Mouse (Mus musculus): Measurements from ENCODE around the gene Olfr1410. TPM values are rescaled to one million over a fixed set of nuclear protein-coding genes. Genes with fewer than 3 reads are reported as not detected.

Gene Olfr1410
- polyA plus RNA-seq (2014; fragmentation: Nextera tagmentation; extraction: Ambion mirVana): not detected in 2 replicates

DNA sequence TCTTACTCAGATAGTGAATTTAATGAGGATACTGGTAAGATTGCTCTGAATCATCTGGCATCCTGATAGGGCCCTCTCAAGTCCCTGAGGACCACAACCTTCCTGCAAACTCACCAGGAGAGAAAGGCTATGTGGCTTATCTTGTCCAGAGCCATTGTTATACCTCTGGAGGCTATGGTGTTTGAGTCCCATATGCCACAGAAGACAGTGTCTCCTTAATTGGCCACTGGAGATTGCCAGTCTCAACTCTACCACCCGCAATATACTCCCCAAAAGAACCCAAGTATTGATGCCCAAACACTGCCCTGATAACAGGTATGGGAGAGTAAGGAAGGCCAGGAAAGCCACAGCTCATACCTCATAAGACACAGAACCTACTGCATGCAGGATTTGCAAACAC, at the start of gene Olfr1410:
TSS of gene Olfr1410 (plus strand) at position 301 of the 400 bp plus-strand sequence.
- no peaks in the 10 kb centered on the region for H3K27me3 ChIP-seq (ENCODE audit: control insufficient read depth, insufficient read depth, low read length)
- no peak within 1 kb of the TSS for H3K4me3 ChIP-seq (replicated peaks; ENCODE audit: low read length)
- no peak within 1 kb of the TSS for H3K4me2 ChIP-seq (replicated peaks)
- DNase-seq (ENCODE audit: low spot score) (no peak), ATAC-seq (ENCODE audit: low FRiP score) (no peak)
- WGBS: 91% methylated on average over 1 of the region's 1 CpGs
- no peaks in the 10 kb centered on the region for H3K9me3 ChIP-seq (ENCODE audit: control insufficient read depth, low read length)
- H3K4me1 ChIP-seq (replicated peaks; ENCODE audit: control insufficient read depth, insufficient read depth, low read length): no peaks in the 10 kb centered on the region
- H3K27ac ChIP-seq: no peak within 1 kb of the TSS
- no peak within 1 kb of the TSS for H3K9ac ChIP-seq
- H3K36me3 ChIP-seq (replicated peaks; ENCODE audit: control insufficient read depth, insufficient read depth): no peaks in the 10 kb centered on the region

DNA sequence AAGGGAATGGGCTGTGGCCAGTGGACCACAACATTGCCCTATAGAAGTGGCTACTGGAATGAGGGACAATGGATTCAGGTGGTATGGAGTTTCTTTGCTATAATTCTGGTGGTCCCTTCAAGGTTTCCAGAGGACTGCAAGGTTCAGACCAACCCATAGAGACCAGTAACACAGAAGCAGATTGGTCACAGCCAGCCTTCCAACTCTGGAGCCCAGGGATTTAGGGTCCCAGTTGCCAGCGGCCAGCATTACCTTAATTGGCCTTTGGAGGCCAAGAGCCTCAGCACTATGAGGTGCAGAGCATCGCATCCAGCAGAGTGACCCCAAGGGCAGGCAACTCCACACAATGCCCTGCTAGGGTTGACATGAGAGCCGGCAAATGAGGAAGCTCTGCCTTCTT, 34.6 kb upstream of the Olfr1410 start, which contains the start of gene Olfr1413:
TSS of gene Olfr1413 (plus strand) at position 301 of the 400 bp plus-strand sequence.
- no peaks in the 10 kb centered on the region for H3K27me3 ChIP-seq (ENCODE audit: control insufficient read depth, insufficient read depth, low read length)

DNA sequence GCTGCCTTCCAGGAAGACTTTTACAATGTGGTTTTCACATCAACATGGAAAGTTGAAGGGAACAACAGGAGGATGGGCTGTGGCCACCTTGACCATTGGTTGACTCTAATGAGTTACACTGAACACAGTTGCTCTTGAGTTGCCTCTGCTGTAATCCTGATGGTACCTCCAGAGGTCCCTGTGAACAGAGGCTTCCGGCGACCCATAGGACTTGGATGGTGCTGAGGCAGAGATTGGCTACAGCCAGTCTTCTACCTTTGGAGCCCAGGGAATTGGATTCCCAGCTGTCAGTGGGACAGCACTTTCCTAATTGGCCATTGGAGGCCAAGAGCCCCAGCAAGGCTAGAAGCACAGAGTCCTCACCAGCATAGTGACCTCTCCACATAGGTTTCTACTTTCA, 20.1 kb upstream of the Olfr1410 start, which contains the start of gene Olfr1412:
TSS of gene Olfr1412 (plus strand) at position 301 of the 400 bp plus-strand sequence.
- Histone ChIP-seq H3K36me3 (replicated peaks; ENCODE audit: control insufficient read depth, insufficient read depth) (no peaks in the 10 kb centered on the region), H3K27me3 (ENCODE audit: control insufficient read depth, insufficient read depth, low read length) (no peaks in the 10 kb centered on the region), H3K4me1 (replicated peaks; ENCODE audit: control insufficient read depth, insufficient read depth, low read length) (no peaks in the 10 kb centered on the region), H3K4me3 (replicated peaks; ENCODE audit: low read length) (no peak within 1 kb of the TSS), H3K9me3 (ENCODE audit: control insufficient read depth, low read length) (0 out of 2 replicates have a peak, but pooled peaks cover 5% of the 10 kb centered on the region), H3K9ac (no peak within 1 kb of the TSS), H3K4me2 (replicated peaks) (no peak within 1 kb of the TSS), H3K27ac (no peak within 1 kb of the TSS)
- 88% methylated on average over 2 of the region's 2 CpGs for WGBS
- no peak for DNase-seq (ENCODE audit: low spot score)
- ATAC-seq (ENCODE audit: low FRiP score): no peak

More for the DNA sequence above, 34.6 kb upstream of the Olfr1410 start, which contains the start of gene Olfr1413:
- DNase-seq (ENCODE audit: low spot score): no peak
- H3K9me3 ChIP-seq (ENCODE audit: control insufficient read depth, low read length): no peaks in the 10 kb centered on the region
- no peak within 1 kb of the TSS for H3K9ac ChIP-seq
- H3K4me2 ChIP-seq (replicated peaks): no peak within 1 kb of the TSS
- WGBS: 95% methylated on average over 3 of the region's 3 CpGs
- no peak within 1 kb of the TSS for H3K4me3 ChIP-seq (replicated peaks; ENCODE audit: low read length)
- no peaks in the 10 kb centered on the region for H3K4me1 ChIP-seq (replicated peaks; ENCODE audit: control insufficient read depth, insufficient read depth, low read length)
- ATAC-seq (ENCODE audit: low FRiP score): no peak
- no peaks in the 10 kb centered on the region for H3K36me3 ChIP-seq (replicated peaks; ENCODE audit: control insufficient read depth, insufficient read depth)
- no peak within 1 kb of the TSS for H3K27ac ChIP-seq

DNA sequence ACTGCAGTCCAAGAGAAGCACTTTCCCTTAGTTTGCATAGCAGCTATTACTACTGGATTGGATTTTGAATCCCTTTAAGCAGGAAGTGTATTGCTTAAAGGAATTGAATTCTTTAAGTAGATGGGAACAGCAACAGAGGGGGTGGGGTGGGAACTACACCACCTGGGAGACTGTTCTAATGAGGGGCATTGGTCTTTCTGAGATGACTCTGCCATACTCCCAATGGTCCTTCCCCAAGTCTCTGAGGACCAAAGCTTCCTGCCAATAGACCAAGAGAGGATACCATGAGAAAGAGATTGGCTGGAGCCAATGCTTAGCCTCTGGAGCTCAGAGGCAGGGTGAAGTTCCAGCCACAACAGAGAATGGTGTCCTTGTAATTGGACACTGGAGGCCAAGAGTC, 11.5 kb upstream of the Olfr1410 start, which contains the start of gene Olfr1411:
TSS of gene Olfr1411 (plus strand) at position 301 of the 400 bp plus-strand sequence.
- H3K4me1 ChIP-seq (replicated peaks; ENCODE audit: control insufficient read depth, insufficient read depth, low read length): no peaks in the 10 kb centered on the region
- no peak within 1 kb of the TSS for H3K9ac ChIP-seq
- H3K27ac ChIP-seq: no peak within 1 kb of the TSS
- H3K4me2 ChIP-seq (replicated peaks): no peak within 1 kb of the TSS
- no peaks in the 10 kb centered on the region for H3K9me3 ChIP-seq (ENCODE audit: control insufficient read depth, low read length)
- no peak for ATAC-seq (ENCODE audit: low FRiP score)
- no peaks in the 10 kb centered on the region for H3K27me3 ChIP-seq (ENCODE audit: control insufficient read depth, insufficient read depth, low read length)
- H3K4me3 ChIP-seq (replicated peaks; ENCODE audit: low read length): no peak within 1 kb of the TSS
- DNase-seq (ENCODE audit: low spot score): no peak
- H3K36me3 ChIP-seq (replicated peaks; ENCODE audit: control insufficient read depth, insufficient read depth): no peaks in the 10 kb centered on the region

DNA sequence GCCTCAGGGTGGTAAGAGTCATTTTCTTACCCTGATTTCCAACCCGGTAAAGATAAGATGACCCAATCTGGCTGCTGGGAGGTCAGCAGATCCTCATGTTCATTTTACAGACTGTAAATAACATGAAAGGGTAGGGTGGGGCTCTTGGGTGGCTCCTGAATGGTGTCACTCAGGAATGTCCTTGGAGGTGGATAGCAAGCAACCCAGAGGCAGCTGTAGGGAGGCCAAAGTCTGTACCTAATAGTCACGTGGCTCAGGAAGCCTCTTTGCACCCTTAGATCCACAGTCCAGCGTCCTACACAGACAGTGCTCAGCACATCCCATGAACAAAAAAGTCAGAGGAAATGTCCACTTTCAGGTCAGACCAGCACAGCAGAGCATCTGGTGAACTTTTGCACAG, 9.6 kb upstream of the Olfr1410 start:
- H3K27ac ChIP-seq: no peak overlapping the region
- 88% methylated on average over 3 of the region's 3 CpGs for WGBS

GRCm38 (mm10) chr1:92607711-92608110, 2.1 kb downstream of the Olfr1410 start:
- Histone ChIP-seq H3K27ac (no peak overlapping the region), H3K4me3 (replicated peaks; ENCODE audit: low read length) (no peak overlapping the region), H3K27me3 (ENCODE audit: control insufficient read depth, insufficient read depth, low read length) (0 out of 2 replicates have a peak, but pooled peaks cover 4% of the 10 kb centered on the region), H3K9ac (no peak overlapping the region), H3K36me3 (replicated peaks; ENCODE audit: control insufficient read depth, insufficient read depth) (no peaks in the 10 kb centered on the region), H3K4me2 (replicated peaks) (no peak overlapping the region), H3K4me1 (replicated peaks; ENCODE audit: control insufficient read depth, insufficient read depth, low read length) (no peaks in the 10 kb centered on the region), H3K9me3 (ENCODE audit: control insufficient read depth, low read length) (no peaks in the 10 kb centered on the region)
- WGBS: 80% methylated on average over 4 of the region's 4 CpGs
- no peak for ATAC-seq (ENCODE audit: low FRiP score)
- DNase-seq (ENCODE audit: low spot score): no peak

More for the DNA sequence above, 9.6 kb upstream of the Olfr1410 start:
- Histone ChIP-seq H3K4me1 (replicated peaks; ENCODE audit: control insufficient read depth, insufficient read depth, low read length) (no peaks in the 10 kb centered on the region), H3K4me2 (replicated peaks) (no peak overlapping the region), H3K4me3 (replicated peaks; ENCODE audit: low read length) (no peak overlapping the region), H3K36me3 (replicated peaks; ENCODE audit: control insufficient read depth, insufficient read depth) (no peaks in the 10 kb centered on the region), H3K9me3 (ENCODE audit: control insufficient read depth, low read length) (no peaks in the 10 kb centered on the region), H3K27me3 (ENCODE audit: control insufficient read depth, insufficient read depth, low read length) (no peaks in the 10 kb centered on the region), H3K9ac (no peak overlapping the region)
- DNase-seq (ENCODE audit: low spot score) (no peak), ATAC-seq (ENCODE audit: low FRiP score) (no peak)

GRCm38 (mm10) chr1:92611008-92611407, 5.4 kb downstream of the Olfr1410 start:
- DNase-seq (ENCODE audit: low spot score) (peak; percentile 87), ATAC-seq (ENCODE audit: low FRiP score) (no peak)
- Histone ChIP-seq H3K4me3 (replicated peaks; ENCODE audit: low read length) (no peak overlapping the region), H3K27ac (no peak overlapping the region), H3K4me2 (replicated peaks) (no peak overlapping the region), H3K36me3 (replicated peaks; ENCODE audit: control insufficient read depth, insufficient read depth) (no peaks in the 10 kb centered on the region), H3K9me3 (ENCODE audit: control insufficient read depth, low read length) (no peaks in the 10 kb centered on the region), H3K27me3 (ENCODE audit: control insufficient read depth, insufficient read depth, low read length) (0 out of 2 replicates have a peak, but pooled peaks cover 4% of the 10 kb centered on the region), H3K9ac (no peak overlapping the region), H3K4me1 (replicated peaks; ENCODE audit: control insufficient read depth, insufficient read depth, low read length) (no peaks in the 10 kb centered on the region)
- WGBS: 8% methylated on average over 5 of the region's 5 CpGs

GRCm38 (mm10) chr1:92613175-92613574, 7.6 kb downstream of the Olfr1410 start:
- H3K36me3 ChIP-seq (replicated peaks; ENCODE audit: control insufficient read depth, insufficient read depth): no peaks in the 10 kb centered on the region
- no peak overlapping the region for H3K4me3 ChIP-seq (replicated peaks; ENCODE audit: low read length)
- H3K27ac ChIP-seq: no peak overlapping the region
- no peaks in the 10 kb centered on the region for H3K9me3 ChIP-seq (ENCODE audit: control insufficient read depth, low read length)
- ATAC-seq (ENCODE audit: low FRiP score) (no peak; the same call in 1 of the 2 replicates), DNase-seq (ENCODE audit: low spot score) (no peak)
- H3K27me3 ChIP-seq (ENCODE audit: control insufficient read depth, insufficient read depth, low read length): 0 out of 2 replicates have a peak, but pooled peaks cover 4% of the 10 kb centered on the region
- WGBS: 30% methylated on average over 4 of the region's 4 CpGs
- peak overlapping the region; percentile 14; the same call in 1 of the 2 replicates for H3K9ac ChIP-seq
- no peak overlapping the region for H3K4me2 ChIP-seq (replicated peaks)
- no peaks in the 10 kb centered on the region for H3K4me1 ChIP-seq (replicated peaks; ENCODE audit: control insufficient read depth, insufficient read depth, low read length)

DNA sequence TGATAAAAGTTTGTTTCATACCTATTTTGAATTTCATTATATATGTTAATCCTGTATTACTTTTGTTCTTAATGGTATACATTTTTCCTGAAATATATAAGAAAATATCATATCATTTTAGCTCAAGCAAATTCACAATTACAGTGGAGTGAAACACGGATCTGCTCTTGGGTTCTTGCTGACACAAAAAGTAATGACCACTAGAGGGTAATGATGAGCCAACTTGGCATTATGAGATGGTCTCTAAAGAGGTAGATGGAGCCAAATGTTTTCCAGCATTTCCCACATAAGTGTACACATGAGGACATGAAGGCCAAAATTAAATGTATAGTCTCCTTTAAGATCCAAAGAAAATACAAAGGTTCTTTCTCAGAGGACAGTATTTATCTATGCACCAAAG, 8.9 kb downstream of the Olfr1410 start:
- H3K36me3 ChIP-seq (replicated peaks; ENCODE audit: control insufficient read depth, insufficient read depth): no peaks in the 10 kb centered on the region
- H3K9me3 ChIP-seq (ENCODE audit: control insufficient read depth, low read length): no peaks in the 10 kb centered on the region
- H3K27ac ChIP-seq: no peak overlapping the region
- ATAC-seq (ENCODE audit: low FRiP score): no peak
- DNase-seq (ENCODE audit: low spot score): peak; percentile 79
- no peaks in the 10 kb centered on the region for H3K4me1 ChIP-seq (replicated peaks; ENCODE audit: control insufficient read depth, insufficient read depth, low read length)
- H3K27me3 ChIP-seq (ENCODE audit: control insufficient read depth, insufficient read depth, low read length): 0 out of 2 replicates have a peak, but pooled peaks cover 4% of the 10 kb centered on the region
- no peak overlapping the region for H3K9ac ChIP-seq
- H3K4me2 ChIP-seq (replicated peaks): no peak overlapping the region
- 6% methylated on average over 1 of the region's 1 CpGs for WGBS
- no peak overlapping the region for H3K4me3 ChIP-seq (replicated peaks; ENCODE audit: low read length)

Measured in hindbrain, embryonic 14.5 days (tissue).